Mouse (Mus musculus) natural killer cell, adult 2 months (primary cell): ENCODE data around the gene Card9.

ENCODE experiments used
- DNase-seq, 2 experiments: peaks; one replicate each; pipeline ENCODE4 v3.0.0; 2022; ENCODE audit warnings: low spot score in 2 of 2

Card9 gene

DNA sequence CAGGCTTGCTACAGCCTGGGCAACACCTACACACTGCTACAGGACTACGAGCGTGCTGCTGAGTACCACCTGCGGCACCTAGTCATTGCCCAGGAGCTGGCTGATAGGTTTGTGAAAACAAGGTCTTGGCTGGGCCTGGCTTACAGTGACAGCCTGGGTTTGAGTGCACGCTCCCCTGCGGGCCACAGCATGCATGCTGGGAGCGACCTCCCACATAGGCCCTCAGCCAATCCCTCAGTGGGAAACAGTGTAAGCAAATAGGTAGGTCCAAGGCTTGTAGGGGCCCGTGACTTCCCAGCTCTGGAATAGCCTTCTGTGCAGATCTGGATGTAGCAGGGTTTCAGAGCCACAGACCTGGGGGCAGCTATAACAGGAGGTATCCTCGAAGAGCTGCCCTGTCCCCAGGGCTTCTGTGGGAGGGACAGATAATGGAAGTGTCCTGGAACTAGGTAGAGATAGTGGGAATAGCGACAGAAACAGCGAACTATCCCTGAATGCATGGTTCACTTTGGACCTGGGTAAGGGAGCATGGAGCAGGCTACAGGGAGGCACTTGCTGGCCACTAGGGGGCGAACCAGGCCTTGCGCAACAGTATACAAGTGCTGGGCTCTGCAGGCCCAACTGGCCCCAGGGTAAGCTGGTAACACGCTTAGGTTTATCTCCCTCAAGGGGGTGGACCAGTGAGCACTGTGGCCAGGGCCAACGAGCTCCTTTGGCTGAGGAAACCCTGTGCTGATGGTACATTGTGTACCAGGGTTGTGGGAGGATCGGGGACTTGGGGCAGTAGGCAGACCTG is 35.1 kb downstream of the Card9 start:
- peak; percentile 34 to 43 for DNase-seq

DNA sequence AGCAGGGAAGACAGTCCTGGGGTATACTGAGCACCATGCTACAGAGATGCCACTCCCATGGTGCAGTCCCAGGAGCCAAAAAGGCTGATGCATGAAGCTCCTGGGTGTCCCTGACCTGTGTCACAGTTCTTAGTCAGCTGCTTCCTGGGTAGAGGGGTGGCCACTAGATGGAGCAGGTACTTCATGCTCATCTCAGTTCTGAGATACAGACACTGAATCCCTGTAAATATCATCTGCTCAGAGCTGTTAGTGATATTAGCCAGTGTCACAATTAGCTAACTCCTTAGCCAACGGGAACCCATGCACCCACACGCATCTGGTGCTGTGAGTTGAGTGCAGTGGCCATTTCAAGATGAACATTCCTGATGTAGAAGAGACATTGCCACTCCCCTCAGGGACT is 35.8 kb downstream of the Card9 start:
- DNase-seq, result no peak

DNA sequence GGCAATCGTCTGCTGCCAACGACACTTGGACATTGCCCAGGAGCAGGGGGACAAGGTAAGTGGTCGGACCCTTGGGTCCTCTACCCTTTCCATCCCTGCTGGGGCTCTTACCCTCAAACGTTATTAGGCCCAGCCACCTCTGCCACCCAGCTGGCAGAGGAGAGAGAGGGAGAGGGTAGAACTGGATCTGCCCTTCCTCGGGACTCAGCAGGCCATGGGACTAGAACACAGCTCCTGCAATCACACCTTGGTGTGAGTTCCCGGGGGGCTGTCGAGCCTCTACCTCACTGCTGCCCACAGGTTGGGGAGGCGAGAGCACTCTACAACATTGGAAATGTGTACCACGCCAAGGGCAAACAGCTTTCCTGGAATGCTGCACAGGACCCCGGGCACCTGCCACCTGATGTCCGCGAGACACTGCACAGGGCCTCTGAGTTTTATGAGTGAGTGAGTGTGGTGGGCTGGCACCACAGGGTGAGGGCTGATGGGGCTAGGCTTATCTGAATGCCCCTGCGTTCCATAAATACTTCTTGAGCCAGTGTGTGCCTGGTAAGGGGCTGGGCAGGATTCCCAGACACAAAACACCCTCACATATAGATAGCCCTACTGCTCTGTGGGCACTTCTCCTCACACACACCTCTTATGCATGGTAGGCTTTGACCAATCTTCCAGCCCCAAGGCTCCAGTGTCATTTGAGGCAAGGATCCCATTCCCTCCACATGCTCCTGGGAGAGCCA is 37.0 kb downstream of the Card9 start:
- no peak for DNase-seq

DNA sequence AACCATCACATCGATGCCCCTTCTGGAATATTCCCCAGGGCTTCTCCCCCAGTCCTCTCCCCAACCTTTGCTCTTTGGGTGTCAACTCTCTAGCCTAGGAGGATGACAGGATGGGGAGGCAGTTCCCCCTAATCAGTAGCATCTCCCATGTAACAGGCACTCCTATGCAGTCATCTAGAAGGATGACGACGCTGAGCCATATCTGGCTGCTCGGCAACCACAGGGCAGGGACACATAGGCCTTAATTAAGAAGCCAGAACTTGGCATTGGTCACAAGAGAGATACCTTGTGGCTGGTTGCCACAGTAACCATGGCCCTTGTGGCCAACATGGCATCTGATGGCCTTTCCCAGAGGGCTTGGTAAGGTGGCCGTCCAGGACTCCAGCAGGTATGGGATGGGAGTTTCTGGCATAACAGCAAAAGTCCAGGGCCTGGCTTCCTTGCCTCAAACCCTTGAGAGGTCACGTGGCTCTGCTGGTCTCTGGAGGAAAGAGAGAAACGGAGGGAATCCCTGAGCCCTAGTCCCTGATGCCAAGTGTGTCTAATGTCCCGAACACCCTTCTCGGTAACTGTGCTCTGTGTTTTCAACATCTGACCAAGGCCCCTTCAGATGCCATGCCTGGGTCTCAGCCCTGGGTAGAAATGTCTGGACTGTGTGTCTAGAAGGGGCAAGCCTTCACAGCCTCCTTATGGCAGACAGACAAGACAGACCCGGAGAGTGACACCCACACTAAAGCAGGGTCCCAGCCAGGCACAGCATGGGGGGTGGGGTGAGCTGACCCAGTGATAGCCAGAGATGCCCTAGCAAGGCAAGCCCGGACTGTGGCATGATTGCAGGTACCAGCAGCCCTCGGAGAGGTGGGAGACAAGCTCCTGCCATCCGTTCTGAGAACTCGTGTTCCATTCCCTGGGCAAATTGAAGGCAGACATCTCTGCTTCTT is 40.2 kb downstream of the Card9 start:
- no peak for DNase-seq

DNA sequence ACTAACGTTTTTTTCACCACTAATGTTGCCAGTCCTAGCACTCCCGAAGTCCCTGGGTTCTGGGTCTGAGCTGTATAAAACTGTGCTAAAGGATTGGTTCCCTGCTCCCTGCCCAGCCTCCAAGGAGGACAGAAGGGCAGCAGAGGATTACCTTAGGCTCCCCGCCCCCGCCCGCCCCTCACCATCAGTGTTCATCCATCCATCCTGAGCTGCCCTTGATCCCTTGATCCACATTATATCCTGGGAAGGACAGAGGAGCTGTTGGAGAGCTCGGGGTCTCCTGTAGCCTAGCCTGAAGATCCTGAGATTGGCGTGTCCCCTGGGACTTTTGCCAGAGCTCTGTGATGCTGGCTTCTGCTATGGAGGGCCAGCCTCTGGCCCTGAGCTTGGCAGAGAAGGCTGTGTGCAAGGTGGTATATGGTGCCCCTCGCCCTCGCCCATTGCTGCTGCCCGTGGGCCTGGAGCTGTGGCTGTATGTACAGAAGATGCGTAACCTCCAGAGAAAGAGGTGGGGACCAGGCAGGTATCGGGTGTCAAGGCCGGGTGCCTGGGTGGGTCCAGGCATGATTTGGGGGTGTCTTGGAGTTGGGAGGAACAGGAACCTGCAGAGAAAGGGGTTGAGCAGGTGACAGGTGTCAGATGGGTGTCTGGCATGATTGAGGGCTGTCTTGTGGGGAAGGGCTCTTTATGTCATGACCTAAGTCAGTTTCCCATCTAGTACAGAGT is 41.0 kb downstream of the Card9 start:
- DNase-seq, result no peak

DNA sequence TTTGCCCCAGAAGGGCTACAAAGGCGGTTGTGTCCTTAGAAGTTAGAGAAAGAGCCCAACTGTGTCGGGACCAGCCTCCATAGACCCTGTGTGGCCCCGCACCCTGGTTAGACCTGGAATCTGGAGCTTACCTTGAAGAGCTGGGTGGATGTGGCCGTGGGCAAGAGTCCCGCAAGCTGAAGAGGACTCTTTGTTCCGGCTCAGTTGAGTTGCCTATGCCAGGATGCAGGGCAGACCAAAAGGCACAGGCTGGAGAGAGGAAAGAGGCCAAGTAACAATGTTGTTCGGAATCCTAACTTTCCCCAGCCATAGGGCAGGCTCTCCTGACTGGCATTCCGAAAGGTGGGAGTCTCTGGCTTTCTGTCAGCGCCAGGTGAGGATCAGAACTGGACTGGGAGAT is 41.6 kb downstream of the Card9 start:
- DNase-seq, result no peak

DNA sequence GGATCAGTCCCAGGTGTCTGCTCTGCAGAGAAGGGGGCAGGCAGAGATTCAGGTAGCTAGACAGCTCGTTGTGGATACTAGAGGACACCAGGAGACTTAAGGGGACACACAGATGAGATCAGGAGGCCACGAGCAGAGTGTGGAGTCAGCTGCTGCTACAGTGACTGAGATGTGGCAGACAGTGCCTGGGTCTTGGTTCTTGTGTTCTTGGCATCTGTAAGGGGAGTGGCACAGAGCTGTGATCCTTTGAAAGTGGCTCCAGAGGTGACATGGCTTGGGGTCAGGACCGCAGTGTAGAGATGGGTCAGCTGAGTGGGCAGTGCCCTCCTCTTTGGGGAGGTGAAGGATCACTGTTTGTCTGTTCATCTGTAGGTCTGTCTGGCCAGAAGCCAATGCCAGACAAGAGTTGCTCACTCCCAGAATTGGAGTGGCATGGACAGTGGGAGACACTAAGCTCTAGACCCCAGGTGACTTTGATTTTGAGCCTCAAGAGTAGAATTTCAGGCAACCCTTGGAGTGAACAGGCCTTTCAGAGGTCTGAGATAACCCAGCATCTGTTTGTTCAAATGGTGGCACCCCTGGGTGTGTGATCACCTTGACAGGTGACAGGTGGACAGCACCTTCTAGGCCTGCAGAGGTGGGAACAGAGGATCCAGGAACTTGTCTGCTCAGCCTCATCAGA is 42.6 kb downstream of the Card9 start:
- no peak for DNase-seq

DNA sequence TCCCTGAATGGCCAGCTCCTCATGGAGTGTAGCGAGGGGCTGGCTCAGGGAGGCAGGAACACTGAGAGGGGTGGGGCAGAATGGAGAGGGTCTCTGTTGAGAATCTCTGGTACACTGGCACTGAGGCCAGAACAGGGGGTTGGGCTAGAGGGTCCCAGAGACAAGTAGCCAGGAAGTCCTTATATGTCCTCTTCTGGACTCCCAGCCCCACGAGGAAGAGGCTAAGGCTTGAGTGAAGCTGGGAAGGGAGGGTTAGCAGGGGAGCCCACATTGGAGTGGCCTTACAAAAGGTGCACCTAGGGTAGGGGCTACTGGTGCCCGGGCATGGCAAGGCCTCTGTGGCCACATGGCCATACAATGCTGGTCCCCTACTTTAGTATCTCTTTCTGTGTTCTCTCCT is 43.3 kb downstream of the Card9 start:
- no peak for DNase-seq

DNA sequence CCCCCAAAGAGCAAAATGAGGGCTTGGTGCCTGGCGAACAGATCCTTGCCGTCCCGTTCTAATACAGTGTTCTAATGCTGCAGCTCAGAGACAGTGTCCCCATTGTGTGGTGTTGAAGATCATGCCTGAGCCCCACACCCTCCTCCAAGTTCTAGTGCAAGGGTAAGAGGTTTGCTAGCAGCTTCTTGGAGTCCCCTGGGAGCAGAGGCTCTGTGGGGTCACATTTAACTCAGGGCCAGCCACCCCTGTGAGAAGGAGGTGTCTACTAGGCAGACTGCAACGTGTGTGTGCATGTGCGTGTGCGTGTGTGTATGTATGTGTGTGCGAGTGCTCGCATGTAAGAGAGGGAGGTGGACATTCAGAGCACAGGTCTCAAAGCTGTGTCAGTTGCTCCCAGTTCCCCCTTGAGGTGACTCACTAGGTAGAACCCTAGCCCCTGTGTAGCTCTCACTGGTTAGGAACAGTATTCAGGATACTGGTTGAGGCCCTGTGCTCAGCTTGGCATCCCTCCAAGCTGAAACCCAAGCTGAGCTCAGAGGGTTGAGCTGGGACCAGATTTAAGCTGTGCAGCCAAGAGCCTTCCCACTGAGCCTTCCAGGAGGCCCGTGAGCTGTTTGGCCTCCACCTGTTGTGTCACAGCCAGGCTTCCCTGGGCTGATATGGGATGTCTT is 44.0 kb downstream of the Card9 start:
- no peak for DNase-seq

DNA sequence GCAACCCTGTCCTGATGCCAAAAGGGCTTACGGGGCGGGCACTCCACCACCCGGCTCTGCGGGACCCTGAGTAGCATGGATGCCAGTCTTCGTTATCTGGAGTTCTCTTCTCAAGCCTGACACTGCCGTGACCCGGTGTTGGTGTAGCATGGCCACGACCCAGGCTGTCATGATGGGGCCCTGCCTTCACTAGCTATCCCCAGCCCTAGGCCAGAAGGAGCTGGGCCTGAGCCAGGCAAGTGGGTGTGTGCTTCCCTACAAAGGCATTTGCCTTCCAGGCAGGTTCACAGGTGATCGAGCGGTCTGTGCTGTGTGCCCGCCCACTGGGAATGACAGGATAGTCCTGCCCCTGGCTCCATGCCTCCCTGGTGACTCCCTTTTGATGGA is 44.8 kb downstream of the Card9 start:
- DNase-seq, result no peak

DNA sequence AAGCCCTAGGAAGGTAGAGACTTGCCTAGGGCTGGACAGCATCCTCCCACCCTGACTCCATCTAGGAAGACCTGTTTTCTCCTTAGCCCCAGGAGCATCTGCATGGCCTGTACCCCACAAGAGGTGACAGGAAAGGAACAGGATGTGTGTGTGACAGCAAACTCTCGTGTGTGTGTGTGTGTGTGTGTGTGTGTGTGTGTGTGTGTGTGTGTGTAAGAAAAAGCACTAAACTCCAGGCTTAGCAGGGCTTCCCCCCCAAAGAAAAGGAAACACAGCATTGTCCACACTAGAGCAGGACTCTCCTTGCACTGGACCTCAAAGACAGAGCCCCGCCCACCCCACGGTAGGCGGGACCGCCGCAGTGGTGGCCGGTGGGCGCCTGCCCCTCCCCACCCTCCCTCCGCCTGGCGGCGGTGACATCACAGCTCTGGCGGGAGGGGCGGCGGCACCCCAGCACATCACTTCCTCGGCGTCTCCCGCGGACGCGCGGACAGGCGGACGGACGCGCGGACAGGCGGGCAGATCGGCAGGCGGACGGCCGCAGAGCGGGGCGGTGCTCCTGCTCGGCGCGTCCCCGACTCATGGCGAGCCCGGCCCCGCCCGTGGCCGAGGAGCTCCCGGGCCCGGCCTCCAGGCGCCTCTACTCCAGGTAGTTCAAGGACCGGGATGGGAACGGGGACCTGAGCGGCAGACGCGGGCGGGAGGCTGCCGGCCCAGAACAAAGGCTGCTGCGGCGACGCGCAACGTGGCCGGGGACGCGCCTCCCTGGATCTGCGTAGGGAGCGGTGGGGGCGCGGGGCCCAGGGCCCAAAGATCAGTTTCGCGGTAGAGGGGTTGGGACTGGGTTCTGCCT is 45.4 kb downstream of the Card9 start, which contains the start of gene Gpsm1:
Gene Gpsm1, plus strand, starts transcription at position 444 of the 853 bp plus-strand sequence.
- peak; percentile 80 to 82 for DNase-seq

DNA sequence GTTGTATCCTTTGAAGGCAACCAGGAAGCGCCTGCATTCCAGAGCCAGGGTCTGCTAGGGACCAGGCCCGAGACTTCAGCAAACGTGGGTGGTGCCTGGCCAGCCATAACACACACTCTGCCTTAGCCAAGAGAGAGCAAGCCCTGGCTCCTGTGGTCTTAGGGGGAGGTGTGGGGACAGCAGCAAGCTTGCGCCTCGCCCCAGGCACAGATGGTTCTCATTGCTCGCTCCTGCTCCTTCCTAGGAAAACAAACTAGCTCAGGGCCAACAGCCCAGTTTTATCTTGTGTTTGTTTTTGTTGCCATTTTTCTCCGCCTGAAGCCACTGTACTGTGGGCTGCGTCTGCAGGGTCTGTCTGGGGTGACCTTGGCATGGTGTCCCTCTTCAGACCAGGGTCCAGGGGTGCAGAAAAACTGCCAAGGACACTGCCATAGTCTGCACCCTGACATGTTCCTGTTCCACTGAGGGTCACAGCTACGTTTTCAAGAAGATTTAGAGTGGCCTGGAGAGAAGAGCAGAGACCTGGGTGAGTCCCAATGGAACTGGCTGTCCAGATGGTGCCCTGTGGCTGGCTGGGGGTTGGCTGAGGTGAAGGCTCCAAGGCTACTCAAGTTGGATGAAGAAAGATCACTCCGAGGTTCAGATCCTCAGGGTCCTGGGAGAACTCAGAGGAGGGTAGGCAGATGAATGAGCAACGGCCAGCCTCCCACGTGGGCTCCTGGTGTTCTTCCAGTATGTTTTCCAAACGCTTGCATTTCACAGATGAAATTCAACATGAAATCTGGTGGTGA is 46.2 kb downstream of the Card9 start:
- DNase-seq, result no peak

DNA sequence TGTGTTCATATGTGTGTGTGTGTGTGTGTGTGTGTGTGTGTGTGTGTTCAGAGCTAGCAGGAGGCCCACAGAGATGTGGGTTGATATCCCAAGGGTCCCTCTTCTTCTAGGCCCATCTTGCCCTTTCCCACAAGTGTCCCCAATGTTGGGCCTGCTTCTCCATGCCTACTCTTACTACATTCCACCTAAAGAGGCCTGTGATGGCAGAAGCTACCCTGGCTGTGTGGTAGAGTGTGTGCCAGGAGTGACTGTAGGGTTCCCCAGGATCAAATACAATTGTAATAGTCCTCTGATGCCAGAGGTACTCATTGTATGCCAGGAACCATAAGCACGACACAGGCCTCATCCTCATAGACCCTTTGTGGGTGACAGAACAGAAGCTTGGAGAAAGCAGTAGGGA is 47.3 kb downstream of the Card9 start:
- no peak for DNase-seq

DNA sequence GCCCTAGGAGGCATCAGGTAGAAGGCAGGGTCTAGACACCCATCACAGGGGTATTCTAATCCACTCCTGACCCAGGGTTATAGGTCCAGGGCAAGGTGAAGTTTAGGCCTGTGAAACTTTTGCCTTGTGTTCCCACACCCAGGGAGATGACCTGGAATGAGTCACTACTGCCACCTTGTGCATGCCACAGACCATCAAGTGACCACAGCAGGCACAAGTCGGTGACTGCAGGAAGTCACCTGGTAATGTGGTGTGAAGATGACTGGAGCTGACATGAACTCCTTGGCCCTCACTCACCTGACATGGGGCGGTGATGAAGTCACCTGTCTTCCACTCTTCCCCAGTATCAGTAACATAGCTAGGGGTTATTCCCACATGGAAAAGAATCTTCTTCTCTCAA is 47.9 kb downstream of the Card9 start:
- DNase-seq, result peak; percentile 72 to 80

DNA sequence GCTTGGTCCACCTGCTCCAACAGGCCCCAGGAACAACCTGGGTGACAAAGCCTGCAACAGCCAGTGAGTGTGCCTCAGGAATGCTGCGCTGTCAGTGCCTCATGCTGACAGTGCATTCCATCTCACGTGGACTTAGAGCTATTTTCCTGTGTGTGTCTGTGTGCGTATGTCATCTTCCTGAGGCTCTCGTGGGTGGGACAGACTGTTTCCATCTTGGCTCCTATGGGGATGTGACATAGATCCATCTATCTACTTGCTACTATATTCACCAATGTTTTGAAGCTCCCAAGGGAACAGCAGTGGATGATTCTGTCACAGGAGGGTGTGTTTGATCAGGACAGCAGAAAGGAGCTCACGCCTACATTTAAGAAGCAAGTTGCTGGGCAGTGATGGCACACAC is 48.8 kb downstream of the Card9 start:
- no peak for DNase-seq

DNA sequence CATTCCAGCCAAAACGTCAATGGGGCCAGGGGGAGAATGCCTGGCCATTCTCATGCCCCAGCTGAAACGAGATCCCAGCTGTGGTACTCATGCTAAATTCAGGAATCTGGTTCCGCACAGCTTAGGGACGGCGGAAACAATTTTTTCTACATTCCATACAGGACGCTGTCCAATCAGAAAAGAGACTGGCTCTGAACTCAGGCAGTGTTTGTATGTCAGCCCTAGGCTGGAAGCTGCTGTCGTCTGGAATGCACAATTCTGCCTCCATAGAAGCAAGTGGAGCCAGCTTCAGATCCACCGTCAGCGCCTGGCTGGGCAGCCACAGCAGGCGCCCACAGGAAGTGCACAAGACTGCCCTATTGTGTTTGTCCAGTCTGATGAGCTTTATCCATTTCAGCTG is 51.0 kb downstream of the Card9 start:
- DNase-seq, result no peak

DNA sequence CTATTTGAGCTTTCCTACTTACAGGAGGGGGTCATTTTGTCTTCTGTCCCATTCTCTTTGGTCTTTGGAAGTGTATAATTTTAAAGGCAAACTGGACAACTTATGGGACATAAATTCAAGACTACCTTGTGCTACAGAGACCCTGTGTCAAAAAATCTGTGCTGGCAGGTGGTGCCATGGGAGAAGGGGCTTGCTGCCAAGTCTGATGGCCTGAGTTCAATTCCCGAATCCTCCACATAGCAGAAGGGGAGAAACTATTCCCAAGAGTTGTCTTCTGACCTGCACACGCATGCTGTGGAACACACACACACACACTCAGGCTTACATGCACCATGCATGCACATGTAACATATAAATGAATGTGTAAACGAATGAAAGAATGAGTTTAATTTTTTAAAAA is 54.0 kb downstream of the Card9 start:
- DNase-seq, result no peak

DNA sequence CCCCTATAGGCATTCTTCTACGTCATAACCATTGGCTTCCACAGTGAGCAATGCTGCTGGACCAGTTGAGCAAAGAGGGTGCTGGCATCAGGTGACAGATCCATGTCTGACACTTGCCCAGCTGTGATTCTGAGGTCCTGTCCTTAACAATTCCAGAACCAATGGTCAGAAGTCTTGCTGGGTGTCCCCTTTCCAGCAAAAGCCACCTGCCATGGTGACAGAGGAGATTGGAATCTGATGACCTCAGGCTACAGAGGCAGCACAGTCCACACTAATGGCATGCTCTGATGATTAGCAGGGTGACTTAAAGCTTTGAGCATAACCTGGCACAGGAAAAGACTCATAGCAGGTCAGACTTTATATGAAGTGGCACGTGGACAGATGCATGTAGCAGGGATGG is 55.2 kb downstream of the Card9 start:
- no peak for DNase-seq

DNA sequence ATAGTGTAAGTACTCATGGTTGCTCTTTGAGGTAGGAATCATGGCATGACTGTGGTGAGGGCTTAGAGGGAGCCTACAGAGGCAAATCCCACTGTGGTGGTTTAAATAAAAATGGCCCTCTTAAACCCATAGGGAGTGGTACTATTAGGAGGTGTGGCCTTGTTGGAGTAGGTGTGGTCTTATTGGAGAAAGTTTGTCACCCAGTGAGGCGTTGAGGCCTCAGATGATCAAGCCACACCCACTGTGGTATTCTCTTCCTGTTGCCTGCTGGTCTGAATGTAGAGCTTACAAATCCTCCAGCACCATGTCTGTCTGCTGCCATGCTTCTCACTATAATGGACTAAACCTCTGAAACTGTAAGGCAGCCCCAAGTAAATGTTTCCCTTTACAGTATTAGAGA is 56.0 kb downstream of the Card9 start:
- DNase-seq, result no peak
